Mouse (Mus musculus) forebrain, embryonic 14.5 days (tissue): Measurements from ENCODE around the gene Alox5. TPM values are rescaled to one million over a fixed set of nuclear protein-coding genes. Genes with fewer than 3 reads are reported as not detected.

Experiments
- ATAC-seq: fragments of 200-750 bp; cut with Nextera tagmentation; 2 replicates; pipeline ENCODE4 v1.8.0; 2017; ENCODE audit warnings: mild to moderate bottlenecking, moderate library complexity
- DNase-seq: peaks from one replicate; pipeline ENCODE4 v3.0.0-alpha.2; 2015; ENCODE audit warnings: low spot score
- H3K27ac ChIP-seq: fragments of 300-500 bp; sonication (generic); 2 replicates; pipeline ENCODE4 v1.5.1; 2014; ENCODE audit warnings: low read depth, mild to moderate bottlenecking, control low read depth, low read length, moderate library complexity
- H3K27me3 ChIP-seq: fragments of 300-500 bp; sonication (generic); replicated peaks from 2 replicates; pipeline ENCODE4 v1.6.1; 2014; ENCODE audit warnings: low read length, control low read depth, mixed read lengths; ENCODE audit not compliant: control insufficient read depth, insufficient read depth
- H3K36me3 ChIP-seq: fragments of 300-500 bp; sonication (generic); 2 replicates; pipeline ENCODE4 v1.6.1; 2014; ENCODE audit warnings: low read length, control low read depth; ENCODE audit not compliant: control insufficient read depth, insufficient read depth
- H3K4me1 ChIP-seq: fragments of 300-500 bp; sonication (generic); 2 replicates; pipeline ENCODE4 v1.6.1; 2014; ENCODE audit warnings: antibody characterized with exemption, low read length, control low read depth; ENCODE audit not compliant: control insufficient read depth, insufficient read depth
- H3K4me2 ChIP-seq: fragments of 300-500 bp; sonication (generic); 2 replicates; pipeline ENCODE4 v1.6.1; 2014; ENCODE audit warnings: mild to moderate bottlenecking, control low read depth, low read length
- H3K4me3 ChIP-seq: fragments of 300-500 bp; sonication (generic); 2 replicates; pipeline ENCODE4 v1.5.1; 2014; ENCODE audit warnings: low read depth, low read length, control low read depth
- H3K9ac ChIP-seq: fragments of 300-500 bp; sonication (generic); 2 replicates; pipeline ENCODE4 v1.6.1; 2014; ENCODE audit warnings: mild to moderate bottlenecking, low read length, control low read depth, moderate library complexity
- H3K9me3 ChIP-seq: fragments of 300-500 bp; sonication (generic); replicated peaks from 2 replicates; pipeline ENCODE4 v1.6.1; 2016; ENCODE audit warnings: low read length, control low read depth, mixed read lengths; ENCODE audit not compliant: control insufficient read depth
- WGBS: fragments of 180-500 bp; shearing (Covaris S2); extraction: QIAGEN DNeasy Blood & Tissue Kit; methylation state at CpG from one replicate; pipeline ENCODE4 v1.1.7; 2014; 5-methylcytosine and 5-hydroxymethylcytosine counted together
- polyA plus RNA-seq: library from polyadenylated mRNA; unstranded; fragments of >200 nt; fragmentation: Nextera tagmentation; extraction: Ambion mirVana; gene quantifications from 2 replicates; pipeline ENCODE4 v1.2.1, GENCODE M21; 2014

Gene Alox5
- polyA plus RNA-seq, 1 experiment from 2014 or later: 0.50 TPM

- no peak for ATAC-seq
- 89% methylated on average over 6 of the region's 6 CpGs for WGBS
Observed at GRCm38 (mm10) chr6:116370216-116370976, 90.6 kb downstream of the Alox5 start.

GRCm38 (mm10) chr6:116369811-116370210 lies 91.2 kb downstream of the Alox5 start:
- H3K4me3 ChIP-seq: no peak overlapping the region
- H3K36me3 ChIP-seq: no peaks in the 10 kb centered on the region
- H3K9ac ChIP-seq: no peak overlapping the region
- H3K27me3 ChIP-seq: no peaks in the 10 kb centered on the region
- no peak for ATAC-seq
- no peaks in the 10 kb centered on the region for H3K9me3 ChIP-seq
- H3K4me2 ChIP-seq: no peak overlapping the region
- 91% methylated on average over 1 of the region's 1 CpGs for WGBS
- no peaks in the 10 kb centered on the region for H3K4me1 ChIP-seq
- no peak for DNase-seq
- no peak overlapping the region for H3K27ac ChIP-seq

More at GRCm38 (mm10) chr6:116370216-116370976, 90.6 kb downstream of the Alox5 start:
- Histone ChIP-seq H3K36me3 (no peaks in the 10 kb centered on the region), H3K4me2 (no peak overlapping the region), H3K27ac (no peak overlapping the region), H3K9ac (no peak overlapping the region), H3K27me3 (no peaks in the 10 kb centered on the region), H3K4me1 (no peaks in the 10 kb centered on the region), H3K9me3 (no peaks in the 10 kb centered on the region), H3K4me3 (no peak overlapping the region)
- DNase-seq: no peak

GRCm38 (mm10) chr6:116367971-116368370 lies 93.0 kb downstream of the Alox5 start:
- H3K4me1 ChIP-seq: no peaks in the 10 kb centered on the region
- H3K9me3 ChIP-seq: no peaks in the 10 kb centered on the region
- ATAC-seq: no peak
- H3K9ac ChIP-seq: no peak overlapping the region
- no peak for DNase-seq
- H3K4me2 ChIP-seq: no peak overlapping the region
- no peak overlapping the region for H3K4me3 ChIP-seq
- H3K27me3 ChIP-seq: no peaks in the 10 kb centered on the region
- no peak overlapping the region for H3K27ac ChIP-seq
- H3K36me3 ChIP-seq: no peaks in the 10 kb centered on the region
- 91% methylated on average over 11 of the region's 11 CpGs for WGBS

GRCm38 (mm10) chr6:116361993-116362392 lies 99.0 kb downstream of the Alox5 start:
- H3K4me1 ChIP-seq: no peaks in the 10 kb centered on the region
- no peaks in the 10 kb centered on the region for H3K36me3 ChIP-seq
- H3K4me2 ChIP-seq: no peak overlapping the region
- DNase-seq (no peak), ATAC-seq (no peak)
- H3K27ac ChIP-seq: no peak overlapping the region
- H3K4me3 ChIP-seq: no peak overlapping the region
- H3K9me3 ChIP-seq: no peaks in the 10 kb centered on the region
- no peaks in the 10 kb centered on the region for H3K27me3 ChIP-seq
- no peak overlapping the region for H3K9ac ChIP-seq
- 89% methylated on average over 4 of the region's 4 CpGs for WGBS

GRCm38 (mm10) chr6:116361463-116361862 lies 99.5 kb downstream of the Alox5 start:
- no peak overlapping the region for H3K27ac ChIP-seq
- H3K27me3 ChIP-seq: no peaks in the 10 kb centered on the region
- DNase-seq (no peak), ATAC-seq (no peak)
- H3K4me3 ChIP-seq: no peak overlapping the region
- no peaks in the 10 kb centered on the region for H3K36me3 ChIP-seq
- WGBS: 87% methylated on average over 3 of the region's 3 CpGs
- H3K4me1 ChIP-seq: no peaks in the 10 kb centered on the region
- H3K9ac ChIP-seq: no peak overlapping the region
- no peak overlapping the region for H3K4me2 ChIP-seq
- H3K9me3 ChIP-seq: no peaks in the 10 kb centered on the region

Other genes with a start within 250 kb of the Alox5 start
- 7.4 and 10.3 TPM in 2 replicates for gene Zfand4, start 197.0 kb downstream of the Alox5 start, polyA plus RNA-seq
- gene March8, start 123.2 kb downstream of the Alox5 start, polyA plus RNA-seq: 47.0 and 49.0 TPM in 2 replicates
- gene Olfr211, start 27.9 kb upstream of the Alox5 start, polyA plus RNA-seq: not detected in 2 replicates
- gene Olfr212, start 45.3 kb upstream of the Alox5 start, polyA plus RNA-seq: not detected in 2 replicates
- gene Olfr213, start 77.3 kb upstream of the Alox5 start, polyA plus RNA-seq: not detected in 2 replicates
- gene Gm5580, start 90.0 kb upstream of the Alox5 start, polyA plus RNA-seq: 0.48 and 0.58 TPM in 2 replicates
- gene Olfr214, start 93.1 kb upstream of the Alox5 start, polyA plus RNA-seq: not detected in 2 replicates
- not detected in 2 replicates for gene Olfr215, start 123.0 kb upstream of the Alox5 start, polyA plus RNA-seq
- 258 and 271 TPM in 2 replicates for gene Zfp422, start 167.8 kb upstream of the Alox5 start, polyA plus RNA-seq
- gene Depp1, start 189.4 kb upstream of the Alox5 start, polyA plus RNA-seq: 6.6 and 7.1 TPM in 2 replicates
- 12.7 and 13.8 TPM in 2 replicates for gene Rassf4, start 212.8 kb upstream of the Alox5 start, polyA plus RNA-seq